Mouse (Mus musculus) layer of hippocampus, postnatal 14 days (tissue): ENCODE measurements around the gene L2hgdh. TPM values are rescaled to one million over a fixed set of nuclear protein-coding genes. Genes with fewer than 3 reads are reported as not detected.

Source experiments
- DNase-seq, 2 experiments: peaks; one replicate each; pipeline ENCODE4 v3.0.0; 2021 to 2022; ENCODE audit warnings: low spot score in 2 of 2, mixed read lengths in 1 of 2
- long read RNA-seq, 2 experiments: library from polyadenylated mRNA; stranded (forward); transcript quantifications; one replicate each; pipeline ENCODE4 v2.0.0; 2021
- total RNA-seq, 2 experiments: library from RNA; stranded (reverse); gene quantifications; 2 replicates each; pipeline ENCODE4 v1.2.3; 2021

Gene L2hgdh
- 10 to 100 TPM; 13.6 to 16.2 TPM for total RNA-seq
- long read RNA-seq, experiment 1, transcript L2hgdh-201 (10 exons, 3,340 nt), result major isoform, 15 of 19 reads
- long read RNA-seq, experiment 1, partial matches to known transcripts, result 2 of 19 reads
- long read RNA-seq, experiment 1, other reads (novel, unspliced or antisense), result 2 of 19 reads
- long read RNA-seq, experiment 2, transcript L2hgdh-201 (10 exons, 3,340 nt), result major isoform, 10 of 10 reads
- long read RNA-seq, experiment 2, partial matches to known transcripts, result 0 of 10 reads
- long read RNA-seq, experiment 2, other reads (novel, unspliced or antisense), result 0 of 10 reads

- peak; percentile 91 to 95 for DNase-seq
Measured at GRCm38 (mm10) chr12:69724711-69725460, at the start of gene L2hgdh, which contains the start of gene Atp5s. TSS of gene L2hgdh (minus strand) at chr12:69724873. TSS of gene Atp5s (plus strand) at chr12:69724950.

GRCm38 (mm10) chr12:69768841-69769240 lies 44.2 kb upstream of the L2hgdh start:
- no peak for DNase-seq

- no peak for DNase-seq
Measured at GRCm38 (mm10) chr12:69767476-69768258, 43.0 kb upstream of the L2hgdh start.

GRCm38 (mm10) chr12:69766185-69766904 lies 41.7 kb upstream of the L2hgdh start:
- no peak for DNase-seq

GRCm38 (mm10) chr12:69765543-69765942 lies 40.9 kb upstream of the L2hgdh start:
- DNase-seq, result no peak

DNA sequence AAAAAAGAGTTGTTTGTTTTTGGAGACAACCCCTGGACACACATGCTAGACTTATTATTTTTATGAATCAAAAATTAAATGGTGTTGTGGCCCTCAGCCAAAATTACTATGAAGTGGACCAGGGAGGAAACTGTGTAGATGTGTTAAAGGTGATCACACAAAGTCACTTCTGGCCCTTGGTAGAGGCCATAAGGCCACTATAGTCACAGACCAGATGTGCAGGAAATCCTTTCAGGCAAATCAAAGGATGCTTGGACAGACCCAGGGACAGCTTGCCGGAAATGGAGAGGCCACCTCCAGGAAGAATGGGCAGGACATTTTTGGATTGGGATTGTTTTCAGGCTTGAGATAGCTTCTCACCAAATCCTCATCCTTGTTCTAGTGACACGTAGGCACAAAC lies 36.9 kb upstream of the L2hgdh start:
- no peak for DNase-seq

DNA sequence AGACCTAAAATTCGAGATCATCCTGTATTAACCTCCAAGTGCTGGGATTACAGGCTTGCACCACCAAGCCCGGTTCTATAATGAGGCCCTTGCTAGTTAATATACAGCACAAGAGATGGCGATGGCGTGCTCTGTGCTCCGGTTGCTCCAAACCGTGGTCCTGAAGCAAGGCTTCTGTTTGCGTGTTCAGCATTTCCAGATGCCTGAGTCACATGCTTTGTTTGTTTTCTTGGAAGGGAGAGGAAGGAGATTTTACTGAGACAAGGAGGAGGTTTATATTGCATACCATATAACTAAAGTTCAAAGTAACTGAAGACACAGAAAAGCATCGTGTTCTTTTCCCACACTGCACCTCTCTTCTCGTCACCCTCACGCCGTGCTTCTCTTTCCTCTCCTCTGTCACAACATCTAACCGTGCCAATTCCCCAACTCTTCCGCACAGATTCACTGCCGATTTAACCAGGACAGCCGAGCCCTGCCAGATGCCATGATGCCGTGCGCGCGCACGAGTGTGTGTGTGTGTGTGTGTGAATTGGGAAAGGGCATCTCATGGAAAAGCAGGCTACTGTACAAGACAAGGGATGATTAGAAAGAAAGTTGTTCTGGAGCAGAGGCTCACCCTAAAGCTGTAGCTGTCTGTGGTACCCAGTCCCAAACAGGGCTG lies 36.2 kb upstream of the L2hgdh start:
- DNase-seq, result no peak

- no peak for DNase-seq
Measured at GRCm38 (mm10) chr12:69760014-69760413, 35.3 kb upstream of the L2hgdh start.

DNA sequence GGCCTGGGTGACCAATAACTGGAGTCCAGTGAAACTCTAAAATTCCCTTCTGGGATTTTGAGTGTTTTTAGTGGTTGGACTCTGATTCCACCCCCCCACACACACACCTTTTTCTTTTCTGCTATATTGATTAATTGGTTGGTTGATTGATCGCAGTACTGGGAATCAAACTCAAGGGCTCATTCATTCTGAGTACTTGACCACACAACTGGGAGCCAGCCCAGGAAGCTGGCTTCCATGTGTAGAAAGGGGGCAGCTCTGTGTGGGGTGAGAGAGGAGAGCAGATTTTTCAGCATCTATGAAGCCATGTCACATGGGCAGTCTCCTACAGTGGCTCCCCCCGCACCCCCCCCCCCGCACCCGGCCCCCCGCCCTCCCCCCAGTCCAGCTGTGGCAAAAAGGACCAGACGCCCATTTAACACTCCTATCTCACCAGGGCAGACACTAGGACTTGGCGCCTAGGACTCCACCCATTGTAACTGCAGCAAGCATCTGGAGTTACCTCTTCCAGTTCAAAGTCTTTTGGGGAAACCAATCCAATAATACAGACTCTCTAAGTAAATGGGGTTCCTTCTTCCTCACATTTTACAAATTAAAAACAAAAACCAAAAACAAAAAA lies 34.7 kb upstream of the L2hgdh start:
- no peak for DNase-seq

DNA sequence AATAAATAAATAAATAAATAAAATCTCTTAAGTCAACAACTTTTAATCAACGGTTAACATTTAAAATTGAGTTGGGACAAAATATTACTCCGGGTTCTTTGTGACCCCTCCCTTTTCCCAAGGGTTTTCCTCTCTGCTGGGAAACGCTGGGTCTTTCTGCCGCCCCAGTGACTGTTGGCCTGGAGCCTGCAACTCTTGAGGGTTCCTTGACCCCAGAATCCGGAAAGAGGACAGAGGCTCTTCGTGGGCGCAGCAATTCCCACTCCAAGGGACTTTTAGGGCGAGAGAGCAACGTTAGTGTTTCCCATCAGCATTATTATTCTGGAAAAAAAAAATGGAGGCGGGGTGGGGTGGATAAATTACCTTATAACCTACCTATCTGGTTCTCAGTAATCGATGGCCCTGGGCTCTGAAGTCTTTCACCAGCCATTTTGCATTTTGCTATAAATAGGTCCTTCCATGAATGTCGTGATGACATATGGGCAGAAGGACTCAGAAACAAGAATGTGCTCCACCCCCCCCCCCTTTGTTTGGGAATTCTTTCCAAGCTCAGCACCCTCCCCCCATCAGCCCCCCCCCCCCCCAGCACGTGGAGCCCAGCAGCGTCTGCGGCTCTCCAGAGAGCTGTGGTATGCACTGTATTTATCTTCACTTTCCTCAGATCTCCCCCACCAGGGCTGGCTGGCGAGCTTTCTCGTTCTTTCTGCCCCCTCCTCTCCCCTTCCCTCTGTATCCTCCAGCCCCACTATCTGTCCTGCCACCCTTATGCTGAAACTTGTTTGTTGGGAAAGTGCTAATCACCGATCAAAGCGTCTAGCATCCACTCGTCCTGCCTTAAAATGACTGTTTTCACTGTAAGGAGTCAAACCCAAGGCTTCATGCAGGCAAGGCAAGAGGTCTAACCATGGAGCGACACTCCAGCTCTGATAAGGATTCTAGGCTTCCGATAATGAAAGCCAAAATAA lies 33.8 kb upstream of the L2hgdh start:
- DNase-seq, result no peak

- peak; percentile 55 to 62 for DNase-seq
Measured at GRCm38 (mm10) chr12:69757418-69758141, 32.9 kb upstream of the L2hgdh start.

- DNase-seq, result no peak
Measured at GRCm38 (mm10) chr12:69756015-69756414, 31.3 kb upstream of the L2hgdh start.

DNA sequence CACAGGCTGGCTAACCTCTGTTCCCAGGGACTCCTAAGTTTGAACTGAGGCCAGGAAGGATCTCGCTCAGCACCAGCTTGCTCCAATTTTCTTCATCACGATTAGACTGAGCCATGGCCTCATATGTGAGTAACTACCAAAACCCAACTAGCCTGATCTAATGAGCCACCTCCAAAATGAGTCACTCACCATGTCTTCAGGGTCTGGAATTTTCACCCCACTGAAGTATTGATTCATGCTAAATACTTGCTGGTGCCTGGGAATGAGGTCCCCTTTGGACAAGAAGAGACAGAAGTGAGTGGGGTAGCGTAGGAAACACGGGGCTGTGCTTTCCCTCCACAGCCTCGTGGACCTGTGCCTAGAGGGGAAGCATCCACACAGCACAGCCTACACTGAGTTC lies 29.3 kb upstream of the L2hgdh start:
- DNase-seq, result no peak

- no peak for DNase-seq
Measured at GRCm38 (mm10) chr12:69751864-69752341, 27.2 kb upstream of the L2hgdh start.

DNA sequence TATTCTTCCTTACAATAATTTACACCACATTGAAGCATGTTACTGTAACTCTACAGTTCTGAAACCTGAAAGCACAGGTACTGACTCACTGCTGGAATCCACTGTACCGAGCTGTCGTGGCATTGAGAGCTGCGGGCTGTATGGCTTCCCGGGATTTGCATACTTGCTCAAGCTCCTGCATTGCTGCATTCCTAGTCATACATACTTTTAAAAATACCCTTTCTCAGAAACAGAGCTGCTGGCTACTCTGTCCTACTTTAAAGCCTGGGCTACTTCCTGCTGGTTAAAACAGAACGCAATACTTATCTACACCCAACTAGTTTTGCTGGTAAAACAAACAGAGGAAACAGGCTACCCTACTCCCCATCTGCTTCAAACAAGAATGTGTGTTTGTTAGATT lies 19.5 kb upstream of the L2hgdh start:
- no peak for DNase-seq

- DNase-seq, result no peak
Measured at GRCm38 (mm10) chr12:69741965-69742364, 17.3 kb upstream of the L2hgdh start.

- DNase-seq, result no peak
Measured at GRCm38 (mm10) chr12:69733923-69734322, 9.2 kb upstream of the L2hgdh start.

- peak in 1 of 2 experiments; percentile 55 for DNase-seq
Measured at GRCm38 (mm10) chr12:69733518-69733917, 8.8 kb upstream of the L2hgdh start.
